Mouse (Mus musculus) embryonic facial prominence, embryonic 11.5 days (tissue): Measurements from ENCODE around the gene Hip1. TPM values are rescaled to one million over a fixed set of nuclear protein-coding genes. Genes with fewer than 3 reads are reported as not detected.
A peak's percentile ranks its signal among the peaks of the same experiment; 100 is the strongest.

ENCODE experiments used
- ATAC-seq: fragments of 200-750 bp; cut with Nextera tagmentation; replicated peaks from 2 replicates; pipeline ENCODE4 v1.8.0; 2017; ENCODE audit warnings: low read depth; ENCODE audit not compliant: insufficient number of reproducible peaks, low FRiP score, low TSS enrichment
- DNase-seq: peaks from one replicate; pipeline ENCODE4 v3.0.0-alpha.2; 2015; ENCODE audit warnings: low spot score
- H3K27ac ChIP-seq: fragments of 300-500 bp; sonication (generic); replicated peaks from 2 replicates; pipeline ENCODE4 v1.5.1; 2014; ENCODE audit warnings: mild to moderate bottlenecking, low read depth, low read length, control low read depth
- H3K27me3 ChIP-seq: fragments of 300-500 bp; sonication (generic); 2 replicates; pipeline ENCODE4 v1.6.1; 2014; ENCODE audit warnings: mild to moderate bottlenecking, low read length, moderate library complexity, mixed read lengths; ENCODE audit not compliant: control insufficient read depth, insufficient read depth
- H3K36me3 ChIP-seq: fragments of 300-500 bp; sonication (generic); replicated peaks from 2 replicates; pipeline ENCODE4 v1.6.1; 2014; ENCODE audit warnings: low read depth, mild to moderate bottlenecking, low read length, moderate library complexity, mixed read lengths; ENCODE audit not compliant: control insufficient read depth, insufficient read depth
- H3K4me1 ChIP-seq: fragments of 300-500 bp; sonication (generic); 2 replicates; pipeline ENCODE4 v1.6.1; 2014; ENCODE audit warnings: low read length, mixed read lengths; ENCODE audit not compliant: control insufficient read depth, insufficient read depth
- H3K4me2 ChIP-seq: fragments of 300-500 bp; sonication (generic); 2 replicates; pipeline ENCODE4 v1.6.1; 2014; ENCODE audit warnings: low read depth, mild to moderate bottlenecking, control low read depth, low read length, moderate library complexity
- H3K4me3 ChIP-seq: fragments of 300-500 bp; sonication (generic); 2 replicates; pipeline ENCODE4 v1.5.1; 2014; ENCODE audit warnings: low read depth, low read length, control low read depth
- H3K9ac ChIP-seq: fragments of 300-500 bp; sonication (generic); replicated peaks from 2 replicates; pipeline ENCODE4 v1.6.1; 2014; ENCODE audit warnings: mild to moderate bottlenecking, control low read depth, low read length
- H3K9me3 ChIP-seq: fragments of 300-500 bp; sonication (generic); replicated peaks from 2 replicates; pipeline ENCODE4 v1.6.1; 2016; ENCODE audit warnings: mild to moderate bottlenecking, low read length, inconsistent platforms, mixed read lengths; ENCODE audit not compliant: control insufficient read depth
- WGBS: fragments of 180-500 bp; shearing (Covaris S2); extraction: QIAGEN DNeasy Blood & Tissue Kit; methylation state at CpG from one replicate; pipeline ENCODE4 v1.1.7; 2014; 5-methylcytosine and 5-hydroxymethylcytosine counted together
- polyA plus RNA-seq: library from polyadenylated mRNA; unstranded; fragments of >200 nt; fragmentation: Nextera tagmentation; extraction: Ambion mirVana; gene quantifications from 2 replicates; pipeline ENCODE4 v1.2.1, GENCODE M21; 2014

The Hip1 gene
- polyA plus RNA-seq, 1 experiment from 2014 or later: 35.3 TPM

DNA sequence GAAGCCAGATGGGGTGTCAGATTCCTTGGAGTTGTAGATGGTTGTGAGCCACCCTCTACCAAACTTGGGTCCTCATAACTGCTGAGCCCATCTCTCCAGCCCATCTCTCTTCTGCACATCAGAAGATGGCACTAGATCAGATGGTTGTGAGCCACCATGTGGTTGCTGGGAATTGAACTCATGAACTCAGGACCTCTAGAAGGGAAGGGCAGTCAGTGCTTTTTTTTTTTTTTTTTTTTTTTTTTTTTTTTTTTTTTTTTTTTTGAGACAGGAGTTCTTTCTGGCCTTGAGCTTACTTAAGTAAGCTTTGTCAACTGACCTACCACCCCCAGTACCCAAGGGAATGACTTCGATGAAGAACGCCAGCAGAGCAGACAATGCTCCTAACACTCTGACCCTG, 3.1 kb upstream of the Hip1 start:
- ATAC-seq (no peak), DNase-seq (no peak)
- Histone ChIP-seq H3K27me3 (no peaks in the 10 kb centered on the region), H3K4me3 (no peak overlapping the region), H3K27ac (no peak overlapping the region), H3K9ac (no peak overlapping the region), H3K9me3 (no peaks in the 10 kb centered on the region), H3K4me2 (no peak overlapping the region), H3K4me1 (no peaks in the 10 kb centered on the region), H3K36me3 (no peaks in the 10 kb centered on the region)
- 76% methylated on average over 2 of the region's 2 CpGs for WGBS

- WGBS: 7% methylated on average over 15 of the region's 15 CpGs
- Histone ChIP-seq H3K27me3 (no peaks in the 10 kb centered on the region), H3K4me3 (peak overlapping the region; percentile 72), H3K9ac (peak overlapping the region; percentile 64), H3K9me3 (no peaks in the 10 kb centered on the region), H3K4me2 (peak overlapping the region; percentile 90), H3K4me1 (no peaks in the 10 kb centered on the region), H3K36me3 (no peaks in the 10 kb centered on the region), H3K27ac (no peak overlapping the region)
- ATAC-seq (no peak), DNase-seq (peak; percentile 11)
Measured at GRCm38 (mm10) chr5:135544032-135544558, 825 bp downstream of the Hip1 start.

- no peak for ATAC-seq
- Histone ChIP-seq H3K4me3 (no peak overlapping the region), H3K9me3 (no peaks in the 10 kb centered on the region), H3K27ac (no peak overlapping the region), H3K4me2 (no peak overlapping the region), H3K4me1 (no peaks in the 10 kb centered on the region), H3K27me3 (no peaks in the 10 kb centered on the region), H3K36me3 (no peaks in the 10 kb centered on the region), H3K9ac (no peak overlapping the region)
- no peak for DNase-seq
- WGBS: 82% methylated on average over 10 of the region's 10 CpGs
Measured at GRCm38 (mm10) chr5:135537794-135538214, 7.1 kb downstream of the Hip1 start.

GRCm38 (mm10) chr5:135537326-135537725, 7.6 kb downstream of the Hip1 start:
- Histone ChIP-seq H3K4me1 (no peaks in the 10 kb centered on the region), H3K9ac (no peak overlapping the region), H3K27me3 (no peaks in the 10 kb centered on the region), H3K27ac (no peak overlapping the region), H3K4me2 (no peak overlapping the region), H3K4me3 (no peak overlapping the region), H3K9me3 (no peaks in the 10 kb centered on the region), H3K36me3 (no peaks in the 10 kb centered on the region)
- ATAC-seq: no peak
- WGBS: 81% methylated on average over 4 of the region's 4 CpGs
- DNase-seq: no peak

DNA sequence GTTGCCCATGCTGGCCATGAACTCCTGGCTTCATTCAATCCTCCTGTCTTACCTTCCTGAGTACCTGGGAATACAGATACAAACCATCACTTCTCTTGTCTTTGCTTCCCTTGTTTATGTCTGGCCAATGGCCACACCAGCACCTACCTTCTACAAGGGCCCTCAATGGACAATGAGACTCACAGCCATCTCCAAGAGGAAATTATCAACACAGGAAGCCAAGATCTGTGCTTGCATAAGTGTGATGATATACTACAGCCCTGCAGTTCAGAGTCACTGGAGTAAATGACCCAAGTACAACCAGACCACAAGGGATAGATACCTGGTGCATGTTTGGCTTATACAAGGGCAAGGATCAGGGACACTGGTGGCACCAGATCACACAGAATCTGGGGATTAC, 9.1 kb downstream of the Hip1 start:
- DNase-seq (no peak), ATAC-seq (no peak)
- Histone ChIP-seq H3K4me3 (no peak overlapping the region), H3K27me3 (no peaks in the 10 kb centered on the region), H3K4me1 (no peaks in the 10 kb centered on the region), H3K27ac (no peak overlapping the region), H3K4me2 (no peak overlapping the region), H3K36me3 (no peaks in the 10 kb centered on the region), H3K9me3 (no peaks in the 10 kb centered on the region), H3K9ac (no peak overlapping the region)

GRCm38 (mm10) chr5:135533431-135533830, 11.5 kb downstream of the Hip1 start:
- no peaks in the 10 kb centered on the region for H3K4me1 ChIP-seq
- DNase-seq: no peak
- ATAC-seq: no peak
- H3K36me3 ChIP-seq: no peaks in the 10 kb centered on the region
- no peak overlapping the region for H3K4me3 ChIP-seq
- 79% methylated on average over 10 of the region's 10 CpGs for WGBS
- H3K27me3 ChIP-seq: no peaks in the 10 kb centered on the region
- no peak overlapping the region for H3K4me2 ChIP-seq
- no peak overlapping the region for H3K27ac ChIP-seq
- no peak overlapping the region for H3K9ac ChIP-seq
- H3K9me3 ChIP-seq: no peaks in the 10 kb centered on the region

GRCm38 (mm10) chr5:135531306-135531845, 13.5 kb downstream of the Hip1 start:
- Histone ChIP-seq H3K27me3 (no peaks in the 10 kb centered on the region), H3K36me3 (no peaks in the 10 kb centered on the region), H3K9ac (no peak overlapping the region), H3K9me3 (no peaks in the 10 kb centered on the region), H3K4me3 (no peak overlapping the region), H3K4me2 (no peak overlapping the region), H3K27ac (no peak overlapping the region), H3K4me1 (no peaks in the 10 kb centered on the region)
- 84% methylated on average over 11 of the region's 11 CpGs for WGBS
- no peak for DNase-seq
- no peak for ATAC-seq

DNA sequence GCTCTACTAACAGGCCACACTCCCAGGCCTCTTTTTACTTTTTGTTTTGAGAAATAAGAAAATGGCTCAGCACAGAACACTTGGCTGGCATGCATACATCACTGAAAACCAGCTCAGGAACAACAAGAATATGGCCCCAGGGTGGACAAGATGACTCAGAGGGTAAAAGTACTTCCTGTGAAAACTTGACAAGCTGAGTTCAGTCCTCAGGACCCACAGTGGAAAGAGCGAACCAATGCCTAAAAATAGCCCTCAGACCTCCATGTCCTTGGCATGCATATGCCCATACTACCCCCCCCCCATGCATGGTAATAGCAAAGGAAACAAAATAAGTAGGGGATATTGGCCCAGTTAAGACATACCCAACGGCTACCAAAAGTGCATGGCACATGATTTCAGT, 15.0 kb downstream of the Hip1 start:
- WGBS: 72% methylated on average over 2 of the region's 2 CpGs
- no peak for DNase-seq

More for the DNA sequence above, 15.0 kb downstream of the Hip1 start:
- Histone ChIP-seq H3K9me3 (no peaks in the 10 kb centered on the region), H3K9ac (no peak overlapping the region), H3K4me2 (no peak overlapping the region), H3K36me3 (no peaks in the 10 kb centered on the region), H3K4me1 (no peaks in the 10 kb centered on the region), H3K27me3 (no peaks in the 10 kb centered on the region), H3K27ac (no peak overlapping the region), H3K4me3 (no peak overlapping the region)
- ATAC-seq: no peak
